Mouse (Mus musculus) retina, embryonic 14.5 days (tissue): ENCODE data around the gene Lgals3bp.

Experiments used
- DNase-seq: peaks from one replicate; pipeline ENCODE4 v3.0.0-alpha.2; 2015; ENCODE audit warnings: low spot score

The Lgals3bp gene

DNA sequence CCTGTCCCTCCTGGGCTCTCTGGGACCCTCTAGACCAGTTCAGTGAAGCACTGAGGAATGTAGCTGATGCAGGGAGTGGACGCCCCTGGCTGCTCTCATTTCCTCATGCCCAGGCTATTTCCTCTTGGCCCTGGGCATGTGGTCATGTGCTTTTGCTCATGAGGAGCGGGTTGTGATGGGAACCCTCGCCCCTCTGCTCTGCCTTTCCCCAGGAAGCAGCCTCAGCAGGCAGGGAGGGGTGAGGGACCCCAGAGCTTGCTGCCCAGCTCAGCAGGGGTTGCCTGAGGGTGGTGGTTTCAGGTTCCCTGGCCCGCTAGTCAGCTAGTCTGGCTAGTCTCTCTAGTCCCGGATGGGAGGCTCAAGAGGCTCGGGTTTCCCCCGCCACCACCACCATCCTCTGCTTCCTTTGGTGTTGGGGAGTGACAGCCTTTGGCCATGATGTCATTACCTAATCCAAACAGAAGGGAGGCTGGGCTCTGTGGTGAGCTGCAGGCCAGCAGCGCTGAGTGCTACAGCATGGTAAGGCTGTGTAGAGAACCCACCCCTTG, 38.8 kb downstream of the Lgals3bp start:
- DNase-seq, result peak; percentile 29

DNA sequence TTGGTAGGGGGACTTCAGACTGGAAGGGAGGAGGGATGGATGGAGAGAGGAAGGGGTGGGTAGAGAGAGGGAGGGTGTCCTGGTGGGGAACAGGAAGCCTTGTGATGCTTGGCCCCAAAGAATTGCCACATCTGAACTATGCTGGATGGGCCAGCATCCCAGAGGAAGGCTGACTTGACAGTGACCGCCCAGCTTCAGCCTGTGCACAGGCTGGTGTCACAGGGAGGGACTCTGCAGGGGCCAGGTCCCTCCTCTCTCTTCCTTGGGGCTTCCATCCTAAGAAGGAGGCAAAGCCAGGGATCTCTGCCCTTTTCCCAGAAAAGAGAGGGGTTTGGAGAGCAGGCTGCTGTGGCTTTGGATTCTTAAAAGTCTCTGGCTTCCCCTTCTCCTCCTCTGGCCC, 39.4 kb downstream of the Lgals3bp start:
- no peak for DNase-seq

DNA sequence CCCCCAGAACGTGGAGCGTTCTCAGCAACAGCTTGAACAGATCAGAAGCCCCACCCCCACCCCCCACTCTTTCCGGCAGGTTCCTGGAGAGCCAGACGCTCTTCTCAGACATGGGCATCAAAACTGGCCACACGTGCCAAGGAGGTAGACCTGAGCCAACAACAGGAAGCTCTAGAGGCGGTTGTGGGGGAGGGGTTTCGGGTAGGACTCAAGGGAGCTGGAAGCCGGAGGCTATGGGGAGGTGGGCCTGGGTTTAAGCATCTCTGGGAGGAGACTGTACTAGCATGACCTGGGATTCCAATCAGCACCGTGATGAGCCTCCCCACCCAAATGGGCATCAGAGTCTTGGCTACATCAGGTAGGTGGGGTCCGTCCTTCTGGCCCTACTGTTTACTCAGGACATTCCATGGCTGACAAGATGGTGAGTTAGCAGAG, 41.0 kb downstream of the Lgals3bp start:
- no peak for DNase-seq

- DNase-seq, result no peak
Observed at GRCm38 (mm10) chr11:118360491-118360890, 41.4 kb downstream of the Lgals3bp start.

DNA sequence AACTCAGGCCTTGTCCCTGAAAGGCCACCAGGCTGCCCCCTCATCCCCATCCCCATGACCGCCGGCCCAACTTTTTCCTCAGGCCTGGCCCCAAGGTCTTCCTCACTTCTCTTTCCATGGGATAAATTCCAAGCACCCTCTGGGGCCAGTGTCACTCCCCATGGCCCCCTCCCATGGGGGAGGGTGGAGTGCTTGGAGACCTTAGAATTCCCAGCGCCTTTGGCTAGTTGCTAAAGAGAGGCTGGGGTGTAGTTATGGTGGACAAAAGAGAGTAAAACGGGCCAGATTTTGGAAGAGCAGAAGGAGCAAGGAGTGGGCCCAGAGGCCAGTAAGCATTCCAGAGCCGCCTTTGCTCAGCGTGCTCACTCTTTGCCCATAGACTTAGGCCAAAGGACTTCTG, 46.3 kb downstream of the Lgals3bp start, which contains the start of gene Timp2:
TSS of gene Timp2 (minus strand) at position 101 of the 400 bp plus-strand sequence.
- no peak for DNase-seq

DNA sequence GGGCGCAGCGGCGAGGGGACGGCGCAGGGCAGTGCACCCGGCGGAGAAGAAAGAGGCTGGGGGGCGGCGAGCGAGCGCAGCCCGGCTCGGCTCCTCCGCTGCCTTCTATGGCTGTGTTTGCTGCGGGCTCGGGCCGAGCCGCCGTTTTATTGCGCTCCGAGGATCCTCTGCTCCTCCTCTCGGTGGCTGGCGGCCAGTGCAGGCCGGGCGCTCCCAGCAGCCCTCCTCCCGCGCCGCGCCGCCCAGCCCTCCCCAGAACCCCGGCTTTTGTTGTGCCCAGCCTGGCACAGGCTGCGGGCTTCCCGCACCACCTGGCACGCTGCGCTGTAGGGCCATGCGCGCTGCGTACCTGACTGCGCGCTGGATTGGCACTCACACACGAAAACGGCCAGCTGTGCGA, 46.7 kb downstream of the Lgals3bp start:
- peak; percentile 87 for DNase-seq

GRCm38 (mm10) chr11:118354636-118355191, 47.2 kb downstream of the Lgals3bp start:
- no peak for DNase-seq

GRCm38 (mm10) chr11:118349494-118349893, 52.4 kb downstream of the Lgals3bp start:
- no peak for DNase-seq

DNA sequence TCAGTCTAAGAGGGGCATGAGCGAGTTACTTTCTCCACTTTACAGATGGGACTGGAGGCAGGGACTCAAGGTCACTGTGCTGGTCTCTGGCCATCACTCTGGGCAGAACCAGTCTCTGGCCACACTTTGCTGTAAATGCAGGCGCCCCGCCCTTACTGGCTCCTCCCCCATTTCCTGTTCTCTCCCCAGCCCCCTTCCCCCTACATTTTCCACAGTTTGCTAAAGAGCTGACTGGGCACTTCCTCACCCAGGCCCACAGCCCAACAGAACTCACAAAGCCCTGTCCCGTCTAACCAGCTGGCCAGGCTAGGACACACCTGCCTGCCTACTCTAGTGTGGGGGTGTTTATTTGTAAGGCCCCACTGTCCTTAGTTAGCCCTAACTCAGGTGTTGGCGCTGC, 53.0 kb downstream of the Lgals3bp start:
- no peak for DNase-seq

DNA sequence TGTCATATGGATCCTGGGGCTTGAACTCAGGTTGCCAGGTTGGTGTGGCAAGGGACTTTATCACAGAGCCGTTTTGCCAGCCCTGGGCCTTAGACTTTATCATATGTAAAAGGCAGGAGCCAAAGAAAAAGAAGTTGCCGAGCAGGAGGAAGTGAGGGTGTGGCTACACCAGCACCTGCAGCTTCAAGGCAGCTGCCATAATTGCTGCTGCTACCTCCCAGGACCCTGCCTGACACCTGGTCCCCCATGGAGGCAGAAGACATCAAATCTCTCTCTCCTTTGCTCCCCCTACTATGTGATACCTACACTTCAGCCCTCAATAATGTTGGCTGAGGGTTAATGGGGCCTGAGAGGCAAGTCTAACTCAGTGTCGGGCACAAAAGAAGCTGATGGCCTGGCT, 53.5 kb downstream of the Lgals3bp start:
- no peak for DNase-seq

DNA sequence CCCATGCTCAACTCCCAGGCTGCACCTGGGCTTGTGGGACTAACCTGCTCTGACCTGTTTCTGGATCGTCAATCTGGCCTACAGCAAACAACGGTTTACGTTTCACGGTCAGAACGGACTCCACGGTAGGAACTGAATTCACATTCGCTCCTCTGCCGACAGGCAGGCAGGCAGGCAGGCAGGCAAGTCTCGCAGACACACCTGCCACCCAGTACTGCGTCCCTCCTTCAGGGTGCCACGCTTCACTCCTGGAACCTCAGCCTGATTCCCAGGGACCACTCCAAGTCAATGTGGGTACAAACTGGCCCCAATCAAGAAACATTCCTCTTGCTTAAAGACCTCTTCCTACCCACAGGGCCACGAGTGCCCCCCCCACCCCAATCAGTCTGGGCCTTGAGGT, 54.0 kb downstream of the Lgals3bp start:
- DNase-seq, result no peak

DNA sequence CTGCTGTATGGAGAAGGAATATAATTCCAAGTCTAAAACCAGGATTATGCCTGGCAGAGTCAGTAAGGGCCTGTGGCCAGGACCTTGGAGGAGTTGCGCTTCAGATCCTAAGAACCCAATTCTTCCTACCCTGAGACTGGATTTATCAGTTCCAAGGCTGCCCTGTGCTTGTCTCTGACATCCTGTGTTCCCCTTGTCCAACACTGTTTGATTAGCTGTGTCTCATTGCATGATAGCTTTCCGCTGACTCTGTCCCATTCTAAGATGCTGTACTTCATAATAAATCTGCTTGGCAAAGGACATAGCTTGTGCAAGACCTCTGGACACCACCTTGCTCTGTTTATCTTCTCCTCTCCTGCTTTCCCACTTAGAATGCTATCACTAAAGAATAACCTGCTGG, 54.5 kb downstream of the Lgals3bp start:
- DNase-seq, result no peak

DNA sequence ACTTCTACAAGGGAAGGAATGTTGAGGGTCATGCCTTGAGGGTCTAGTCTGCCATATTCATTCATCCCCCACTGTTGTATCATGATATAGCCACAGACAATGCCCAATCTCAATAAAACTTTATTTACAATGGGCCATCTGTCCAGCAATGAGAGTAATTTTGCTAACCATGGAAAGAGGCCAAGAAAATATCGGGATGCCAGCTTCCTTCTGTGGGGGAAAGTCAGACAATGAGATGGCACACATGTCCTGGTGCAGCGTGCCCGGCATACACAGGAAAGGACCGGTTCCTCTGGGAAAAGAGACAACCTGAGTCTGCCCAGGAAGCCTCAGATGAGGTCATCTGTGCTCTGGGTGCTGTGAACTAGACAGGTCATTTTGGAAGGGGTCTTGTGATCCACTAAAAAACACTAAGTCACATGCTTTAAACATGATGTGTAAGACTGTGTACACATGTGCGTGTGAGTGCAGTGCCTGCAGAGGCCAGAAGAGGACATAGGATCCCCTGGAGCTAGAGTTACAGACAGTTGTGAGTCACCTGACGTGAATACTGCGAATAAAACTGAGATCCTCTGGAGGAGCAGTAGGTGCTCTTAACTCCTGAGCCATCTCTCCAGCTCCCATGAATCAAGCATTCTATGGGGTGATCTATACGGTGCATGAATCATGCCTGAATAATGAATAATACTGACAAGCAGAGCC, 55.3 kb downstream of the Lgals3bp start:
- no peak for DNase-seq

GRCm38 (mm10) chr11:118345693-118346092, 56.2 kb downstream of the Lgals3bp start:
- DNase-seq, result no peak

DNA sequence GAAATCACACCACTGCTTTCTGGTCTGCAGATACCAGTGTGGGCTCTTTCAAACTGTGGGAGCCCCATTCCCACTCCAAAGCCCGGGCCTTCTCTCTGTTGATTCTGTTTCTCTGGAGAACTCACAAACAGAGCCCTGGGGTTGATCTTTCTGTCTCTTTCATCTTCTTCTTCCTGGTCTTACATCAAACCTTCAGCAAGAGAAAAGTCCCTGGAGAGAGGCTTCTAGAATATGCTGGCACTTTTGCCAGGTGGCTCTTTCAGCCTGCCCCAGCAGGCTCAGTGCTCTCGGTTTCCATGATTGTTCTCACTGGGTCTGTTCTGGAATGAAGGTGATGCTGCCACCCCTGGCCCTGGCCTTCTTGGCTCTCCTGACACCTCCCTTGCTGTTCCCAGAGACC, 58.3 kb downstream of the Lgals3bp start:
- no peak for DNase-seq
